Mouse (Mus musculus): ENCODE data around the gene Cabp2.

DNA sequence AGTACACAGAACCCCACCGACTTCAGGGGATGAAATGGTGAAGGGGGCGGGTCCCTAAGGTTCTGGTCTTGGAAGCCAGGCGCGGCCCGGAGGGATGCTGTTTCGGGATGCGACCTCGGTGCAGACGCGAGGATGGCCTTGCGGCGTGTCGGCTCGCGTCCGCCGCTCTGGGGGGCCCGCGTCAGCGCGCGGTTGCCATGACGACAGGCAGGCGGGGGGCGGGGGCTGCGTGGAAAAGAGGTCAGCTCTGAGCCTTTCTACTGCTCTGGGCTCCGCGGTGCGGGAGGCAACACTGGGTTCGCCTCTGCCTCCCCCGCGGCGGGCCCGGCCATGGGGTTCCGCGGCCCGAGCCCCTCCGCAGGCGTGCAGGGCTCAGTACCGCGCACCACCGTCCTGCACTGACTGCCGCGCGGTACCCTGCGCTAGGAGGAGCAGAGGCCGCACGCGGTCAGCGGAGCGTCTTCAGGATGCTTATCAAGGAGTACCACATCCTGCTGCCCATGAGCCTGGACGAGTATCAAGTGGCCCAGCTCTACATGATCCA, 19.4 kb downstream of the Cabp2 start:
- TF ChIP-seq POLR2A (IDR thresholded peaks at IDR 0.05; ENCODE audit: extremely low read depth, insufficient read depth, low read length), result no peak
- no peak for TF ChIP-seq CTCF (IDR thresholded peaks at IDR 0.05; ENCODE audit: low read depth, low read length)

Data from liver, adult 2 months (tissue).